Mouse (Mus musculus) forebrain, embryonic 13.5 days (tissue): ENCODE results near the gene Nos1ap. TPM values are rescaled to one million over a fixed set of nuclear protein-coding genes. Genes with fewer than 3 reads are reported as not detected.

Experiments used
- ATAC-seq: fragments of 200-750 bp; cut with Nextera tagmentation; 2 replicates; pipeline ENCODE4 v1.8.0; 2017
- H3K27ac ChIP-seq: fragments of 300-500 bp; sonication (generic); 2 replicates; pipeline ENCODE4 v1.5.1; 2015; ENCODE audit warnings: inconsistent platforms, mild to moderate bottlenecking, moderate library complexity
- H3K27me3 ChIP-seq: fragments of 300-500 bp; sonication (generic); 2 replicates; pipeline ENCODE4 v1.6.1; 2015; ENCODE audit warnings: mild to moderate bottlenecking, inconsistent platforms
- H3K36me3 ChIP-seq: fragments of 300-500 bp; sonication (generic); 2 replicates; pipeline ENCODE4 v1.6.1; 2015; ENCODE audit warnings: mild to moderate bottlenecking, inconsistent platforms; ENCODE audit not compliant: poor library complexity, severe bottlenecking
- H3K4me1 ChIP-seq: fragments of 300-500 bp; sonication (generic); 2 replicates; pipeline ENCODE4 v1.6.1; 2015; ENCODE audit warnings: inconsistent platforms
- H3K4me2 ChIP-seq: fragments of 300-500 bp; sonication (generic); 2 replicates; pipeline ENCODE4 v1.6.1; 2015; ENCODE audit warnings: inconsistent platforms, mild to moderate bottlenecking, moderate library complexity
- H3K4me3 ChIP-seq: fragments of 300-500 bp; sonication (generic); 2 replicates; pipeline ENCODE4 v1.5.1; 2015; ENCODE audit warnings: mild to moderate bottlenecking, inconsistent platforms
- H3K9ac ChIP-seq: fragments of 300-500 bp; sonication (generic); 2 replicates; pipeline ENCODE4 v1.6.1; 2015; ENCODE audit warnings: mild to moderate bottlenecking, inconsistent platforms
- H3K9me3 ChIP-seq: fragments of 300-500 bp; sonication (generic); replicated peaks from 2 replicates; pipeline ENCODE4 v1.6.1; 2016; ENCODE audit warnings: inconsistent platforms
- WGBS: fragments of 180-500 bp; shearing (Covaris S2); methylation state at CpG from one replicate; pipeline ENCODE4 v1.1.7; 2015; 5-methylcytosine and 5-hydroxymethylcytosine counted together
- polyA plus RNA-seq: library from polyadenylated mRNA; unstranded; fragments of >200 nt; fragmentation: Nextera tagmentation; extraction: Ambion mirVana; gene quantifications from 2 replicates; pipeline ENCODE4 v1.2.1, GENCODE M21; 2015

Gene Nos1ap
- polyA plus RNA-seq, 1 experiment from 2014 or later, result 21.0 TPM

DNA sequence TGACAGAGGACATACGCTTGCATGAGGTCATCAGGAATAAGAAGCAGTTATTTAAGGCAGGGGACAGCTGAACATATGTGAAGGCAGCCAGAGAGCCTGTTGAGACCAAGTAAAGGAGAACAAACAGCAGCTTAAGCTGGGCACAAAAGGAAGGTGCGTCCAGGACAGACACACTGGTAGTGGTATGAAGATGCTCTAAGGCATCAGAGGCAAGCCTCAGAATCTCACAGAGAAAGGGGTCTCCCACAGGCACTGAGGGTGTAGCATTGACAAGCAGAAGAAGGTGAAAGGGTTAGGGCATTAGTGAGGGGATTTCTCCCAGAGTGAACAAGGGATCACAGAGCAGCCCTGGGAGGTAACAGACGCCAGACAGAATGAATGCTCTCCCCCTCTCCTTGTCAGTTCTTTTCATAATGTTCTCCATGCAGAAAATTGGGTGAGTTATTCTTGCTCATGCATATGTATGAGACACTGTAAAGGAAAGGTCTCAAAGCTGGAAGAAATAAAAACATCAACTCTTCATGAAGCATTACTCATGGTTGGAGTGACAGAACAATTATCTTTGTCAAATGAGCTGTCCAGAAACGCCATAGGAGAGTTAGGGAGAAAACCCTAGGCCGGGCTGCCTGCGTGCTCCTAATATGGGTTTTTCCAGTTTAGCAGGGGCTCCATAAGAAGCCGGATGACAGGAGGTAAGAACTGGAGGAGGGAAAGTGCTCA, 222.5 kb downstream of the Nos1ap start:
- Histone ChIP-seq H3K36me3 (no peaks in the 10 kb centered on the region), H3K27ac (peak overlapping the region; percentile 86), H3K4me2 (no peak overlapping the region), H3K4me3 (no peak overlapping the region), H3K27me3 (no peaks in the 10 kb centered on the region), H3K4me1 (peaks cover 18% of the 10 kb centered on the region), H3K9me3 (no peaks in the 10 kb centered on the region), H3K9ac (no peak overlapping the region)
- ATAC-seq, result peak; percentile 92
- 11% methylated on average over 7 of the region's 7 CpGs for WGBS

DNA sequence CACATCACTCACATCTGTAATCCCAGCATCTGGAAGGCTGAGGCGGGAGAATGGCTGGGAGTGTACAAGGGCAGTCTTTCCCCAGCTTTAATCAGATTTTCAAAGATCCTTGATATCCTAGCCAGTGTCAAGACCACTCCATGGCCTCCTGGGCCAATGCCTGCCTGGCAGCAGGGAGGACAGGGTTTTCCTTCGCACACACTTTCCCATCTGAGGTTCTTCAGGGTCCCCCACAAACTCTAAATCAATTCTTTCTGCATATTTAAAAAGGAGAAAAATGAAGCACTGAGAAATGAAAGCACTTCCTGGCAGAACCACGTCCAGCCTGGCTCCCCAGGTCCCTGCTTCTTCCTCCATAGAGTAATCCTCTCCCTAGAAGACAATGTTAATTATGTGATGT, 225.9 kb downstream of the Nos1ap start:
- 65% methylated on average over 3 of the region's 3 CpGs for WGBS
- no peak for ATAC-seq
- H3K36me3 ChIP-seq, result no peaks in the 10 kb centered on the region
- no peak overlapping the region for H3K9ac ChIP-seq
- H3K27ac ChIP-seq, result no peak overlapping the region
- no peaks in the 10 kb centered on the region for H3K9me3 ChIP-seq
- no peaks in the 10 kb centered on the region for H3K27me3 ChIP-seq
- no peak overlapping the region for H3K4me2 ChIP-seq
- peaks cover 23% of the 10 kb centered on the region for H3K4me1 ChIP-seq
- no peak overlapping the region for H3K4me3 ChIP-seq

DNA sequence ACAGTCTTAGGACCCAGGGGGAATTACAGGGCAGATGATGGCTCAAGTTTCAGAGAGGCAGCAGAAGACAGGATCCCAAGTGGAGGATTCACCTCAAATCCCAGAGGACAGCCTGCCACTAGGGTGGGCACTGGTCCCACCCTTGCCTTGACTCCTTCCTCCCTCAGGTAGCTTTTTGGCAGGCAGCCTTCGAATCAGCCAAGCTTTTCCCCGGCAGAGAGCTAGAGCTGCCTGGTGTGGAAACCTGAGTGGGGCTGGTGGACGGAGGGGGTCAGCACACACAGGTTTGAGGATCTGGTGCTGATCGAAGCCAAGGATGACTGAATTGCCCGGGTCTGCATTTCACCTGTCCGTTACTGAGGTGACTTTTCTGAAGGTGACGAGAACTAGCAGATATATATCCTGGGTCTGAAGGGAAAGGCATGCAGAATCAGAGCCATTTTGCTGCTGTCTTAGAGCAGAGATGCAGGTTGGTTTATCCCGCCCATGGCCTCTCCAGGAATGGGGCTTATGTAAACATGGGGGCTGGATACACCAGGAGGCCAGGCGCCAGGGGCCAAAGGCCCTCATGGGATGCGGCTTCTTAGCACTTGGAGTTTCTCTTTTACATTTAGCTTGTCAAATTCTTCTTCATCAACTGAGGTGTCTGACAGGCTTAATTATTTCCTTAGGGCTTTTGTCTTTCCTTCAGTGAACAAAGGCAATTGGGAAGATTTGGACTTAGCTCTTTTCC, 229.3 kb downstream of the Nos1ap start:
- H3K9me3 ChIP-seq, result no peaks in the 10 kb centered on the region
- H3K9ac ChIP-seq, result no peak overlapping the region
- H3K4me1 ChIP-seq, result peaks cover 6% of the 10 kb centered on the region
- H3K27me3 ChIP-seq, result no peaks in the 10 kb centered on the region
- 78% methylated on average over 10 of the region's 10 CpGs for WGBS
- H3K4me3 ChIP-seq, result no peak overlapping the region
- H3K4me2 ChIP-seq, result no peak overlapping the region
- H3K27ac ChIP-seq, result no peak overlapping the region
- no peak for ATAC-seq
- H3K36me3 ChIP-seq, result no peaks in the 10 kb centered on the region

DNA sequence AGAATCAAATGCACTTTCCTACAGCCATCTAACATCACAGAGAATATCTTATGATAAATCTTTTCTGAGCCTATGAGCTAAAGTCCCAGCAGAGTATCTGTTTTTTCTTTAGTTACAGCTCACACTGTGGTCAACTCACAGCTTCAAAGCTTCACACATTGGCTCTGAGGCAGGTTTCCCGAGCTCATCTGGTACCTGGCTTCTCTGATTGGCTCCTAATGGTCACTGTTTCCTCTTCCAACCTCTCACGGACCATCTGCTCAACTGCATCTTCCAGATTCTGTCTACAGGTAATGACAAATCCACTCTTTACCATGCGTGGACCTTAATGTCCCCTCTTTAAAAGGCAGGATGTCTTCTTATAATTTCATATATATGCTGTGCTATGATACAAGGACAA, 236.3 kb downstream of the Nos1ap start:
- no peaks in the 10 kb centered on the region for H3K4me1 ChIP-seq
- ATAC-seq, result no peak
- no peak overlapping the region for H3K4me3 ChIP-seq
- H3K27me3 ChIP-seq, result no peaks in the 10 kb centered on the region
- no peak overlapping the region for H3K27ac ChIP-seq
- H3K9ac ChIP-seq, result no peak overlapping the region
- no peaks in the 10 kb centered on the region for H3K9me3 ChIP-seq
- 74% methylated on average over 3 of the region's 3 CpGs for WGBS
- H3K36me3 ChIP-seq, result no peaks in the 10 kb centered on the region
- H3K4me2 ChIP-seq, result no peak overlapping the region

DNA sequence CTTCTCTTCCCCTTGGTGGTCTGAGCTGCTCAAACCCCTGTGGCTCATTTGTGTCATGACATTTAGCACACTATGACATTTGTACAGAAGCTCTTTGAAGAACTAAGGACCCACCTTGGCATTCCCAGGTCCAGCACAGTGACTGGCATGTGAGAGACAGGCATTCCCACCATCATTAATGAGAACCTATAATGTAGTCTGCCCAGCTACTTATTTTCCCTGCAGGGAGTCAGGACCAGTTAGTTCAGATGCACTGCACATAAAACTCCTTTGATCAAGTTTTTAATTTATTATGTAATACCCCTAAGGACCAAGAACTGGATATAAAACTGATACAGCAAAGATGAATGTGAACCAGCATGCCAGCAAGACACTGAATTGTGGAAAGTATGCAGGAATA, 238.6 kb downstream of the Nos1ap start:
- no peak for ATAC-seq
- no peak overlapping the region for H3K9ac ChIP-seq
- H3K9me3 ChIP-seq, result no peaks in the 10 kb centered on the region
- H3K36me3 ChIP-seq, result no peaks in the 10 kb centered on the region; the same call in 1 of the 2 replicates
- H3K4me2 ChIP-seq, result no peak overlapping the region
- H3K27me3 ChIP-seq, result no peaks in the 10 kb centered on the region
- no peak overlapping the region for H3K4me3 ChIP-seq
- H3K27ac ChIP-seq, result no peak overlapping the region
- H3K4me1 ChIP-seq, result no peaks in the 10 kb centered on the region

DNA sequence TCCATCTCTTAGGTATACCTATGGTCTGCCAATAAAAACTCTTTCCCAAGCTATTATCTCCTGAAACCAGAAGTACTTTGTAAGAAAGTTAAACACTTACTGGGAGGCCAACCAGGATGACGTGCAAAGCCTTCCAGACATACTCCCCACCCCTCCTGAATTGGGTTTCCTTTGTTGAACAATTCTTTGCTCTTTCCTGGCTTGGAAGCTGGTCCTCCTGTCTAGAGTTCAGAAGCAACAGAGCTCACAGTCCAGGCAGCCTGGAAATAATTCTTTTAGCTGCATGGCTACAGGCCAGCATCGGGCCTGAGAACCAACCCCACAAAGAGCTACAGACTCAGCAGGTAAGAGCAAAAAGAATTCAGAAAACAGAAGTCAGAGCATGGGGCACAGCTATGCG, 243.4 kb downstream of the Nos1ap start:
- WGBS, result 84% methylated on average over 3 of the region's 3 CpGs
- Histone ChIP-seq H3K36me3 (no peaks in the 10 kb centered on the region; the same call in 1 of the 2 replicates), H3K4me1 (no peaks in the 10 kb centered on the region), H3K9ac (no peak overlapping the region), H3K9me3 (no peaks in the 10 kb centered on the region), H3K4me2 (no peak overlapping the region), H3K27me3 (no peaks in the 10 kb centered on the region), H3K27ac (no peak overlapping the region), H3K4me3 (no peak overlapping the region)
- no peak for ATAC-seq

DNA sequence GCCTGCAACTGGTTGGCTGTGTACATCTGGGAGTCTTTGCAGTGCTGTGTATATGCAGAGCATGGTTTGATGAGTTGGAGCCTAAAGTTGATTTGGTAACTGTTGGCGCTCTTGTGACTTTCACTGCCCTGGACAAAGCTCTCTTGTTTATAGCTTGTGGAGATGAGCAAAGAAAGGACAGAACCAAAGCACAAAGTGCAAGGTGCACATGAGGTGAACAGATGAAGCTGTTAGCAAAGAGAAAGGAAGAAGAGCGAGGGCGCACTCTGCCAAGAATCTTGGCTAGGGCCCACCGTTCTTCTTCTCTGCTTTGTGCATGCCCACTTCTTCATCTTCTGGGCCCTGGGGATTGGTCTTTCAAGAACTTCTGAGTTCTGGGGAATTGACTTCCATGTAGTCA, 245.8 kb downstream of the Nos1ap start:
- H3K9me3 ChIP-seq, result no peaks in the 10 kb centered on the region
- H3K4me1 ChIP-seq, result no peaks in the 10 kb centered on the region
- H3K36me3 ChIP-seq, result no peaks in the 10 kb centered on the region; the same call in 1 of the 2 replicates
- H3K9ac ChIP-seq, result no peak overlapping the region
- 99% methylated on average over 4 of the region's 4 CpGs for WGBS
- H3K4me3 ChIP-seq, result no peak overlapping the region
- H3K4me2 ChIP-seq, result no peak overlapping the region
- no peaks in the 10 kb centered on the region for H3K27me3 ChIP-seq
- no peak overlapping the region for H3K27ac ChIP-seq
- ATAC-seq, result no peak

DNA sequence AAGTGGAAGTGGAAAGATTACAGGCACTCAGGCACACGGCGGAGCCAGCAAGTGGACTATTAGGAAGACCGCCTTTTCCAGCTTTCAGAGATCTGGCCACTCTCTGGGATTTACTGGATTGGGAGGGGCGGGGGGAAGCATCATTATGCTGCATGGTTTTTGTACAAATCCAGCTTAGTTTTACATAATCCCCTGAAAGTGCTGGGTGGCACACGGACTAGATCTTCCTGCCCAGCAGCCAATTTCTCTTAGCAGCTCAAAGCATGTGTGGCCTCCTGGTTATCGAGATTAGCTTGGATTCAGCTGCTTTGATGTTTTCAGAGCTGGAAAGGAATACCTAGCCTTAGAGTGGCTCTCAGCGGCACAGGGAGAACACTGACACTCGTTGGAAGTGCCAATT, 246.6 kb downstream of the Nos1ap start:
- 49% methylated on average over 8 of the region's 8 CpGs for WGBS
- Histone ChIP-seq H3K4me1 (no peaks in the 10 kb centered on the region), H3K27ac (no peak overlapping the region)

DNA sequence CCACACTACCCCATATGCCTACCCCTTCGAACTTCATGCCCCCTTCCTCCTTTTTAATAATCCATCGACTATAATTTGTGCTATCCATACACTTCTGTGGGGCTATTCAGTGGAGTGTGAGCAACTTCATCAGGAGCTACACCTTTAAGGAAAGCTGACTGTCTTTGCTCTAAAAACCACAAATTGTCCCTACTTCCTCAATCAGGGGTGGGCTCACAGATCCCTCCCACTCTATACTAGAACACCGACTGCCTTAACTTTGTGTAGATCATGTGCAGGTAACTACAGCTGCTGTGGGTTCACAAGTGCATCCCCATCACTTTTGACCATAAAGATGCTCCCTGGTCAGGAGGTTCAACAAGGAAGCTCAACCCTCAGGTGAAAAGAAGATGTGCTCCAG, 249.7 kb downstream of the Nos1ap start:
- Histone ChIP-seq H3K4me3 (no peak overlapping the region), H3K4me2 (no peak overlapping the region), H3K36me3 (no peaks in the 10 kb centered on the region), H3K27me3 (no peaks in the 10 kb centered on the region), H3K9ac (no peak overlapping the region), H3K4me1 (no peaks in the 10 kb centered on the region), H3K9me3 (no peaks in the 10 kb centered on the region), H3K27ac (no peak overlapping the region)
- no peak for ATAC-seq
- 92% methylated on average over 3 of the region's 3 CpGs for WGBS

More for the DNA sequence above, 246.6 kb downstream of the Nos1ap start:
- no peaks in the 10 kb centered on the region for H3K27me3 ChIP-seq
- H3K4me3 ChIP-seq, result no peak overlapping the region
- H3K9me3 ChIP-seq, result no peaks in the 10 kb centered on the region
- no peak overlapping the region for H3K4me2 ChIP-seq
- ATAC-seq, result no peak
- H3K9ac ChIP-seq, result no peak overlapping the region
- no peaks in the 10 kb centered on the region; the same call in 1 of the 2 replicates for H3K36me3 ChIP-seq

DNA sequence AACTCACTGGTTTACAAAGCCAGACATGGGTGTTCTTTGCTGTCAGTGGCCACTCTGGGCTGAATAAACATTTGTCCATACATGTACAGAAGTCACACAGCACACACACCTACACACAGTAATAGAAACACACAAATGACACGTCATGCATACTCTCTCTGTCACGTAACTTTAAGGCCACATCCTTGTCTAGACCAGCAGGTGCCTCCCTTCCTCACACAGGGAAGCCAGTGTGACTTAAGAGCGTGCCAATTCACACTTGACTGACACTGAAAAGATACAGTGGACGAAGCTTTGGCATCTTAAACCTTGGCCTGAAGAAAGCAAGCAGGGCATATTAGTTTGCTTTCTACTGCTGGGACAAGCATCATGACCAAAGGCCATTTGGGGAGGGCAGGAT, 256.9 kb downstream of the Nos1ap start:
- Histone ChIP-seq H3K4me3 (no peak overlapping the region), H3K9ac (no peak overlapping the region), H3K27ac (no peak overlapping the region), H3K9me3 (no peaks in the 10 kb centered on the region), H3K27me3 (no peaks in the 10 kb centered on the region), H3K4me1 (no peaks in the 10 kb centered on the region), H3K36me3 (peaks cover 7% of the 10 kb centered on the region), H3K4me2 (no peak overlapping the region)
- WGBS, result 72% methylated on average over 4 of the region's 4 CpGs
- ATAC-seq, result no peak

DNA sequence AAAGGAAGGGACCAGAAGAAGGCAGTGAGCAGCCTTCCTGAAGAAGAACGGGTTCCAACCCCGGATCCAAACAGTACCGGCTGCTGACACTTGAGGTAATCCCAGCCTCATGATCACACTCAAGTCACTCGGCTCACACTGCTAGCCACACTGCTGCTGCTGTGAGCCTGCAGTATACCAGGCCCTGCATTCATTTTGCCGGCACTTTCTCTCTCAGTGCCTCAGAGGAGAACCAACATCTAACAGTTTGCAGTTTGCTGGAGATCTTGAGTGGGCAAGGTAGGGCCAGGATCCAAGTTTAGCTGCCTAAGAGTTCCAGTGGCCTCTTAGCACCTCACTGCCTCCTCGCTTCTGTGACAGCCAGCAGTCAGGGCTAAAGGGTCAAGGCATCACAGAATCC, 257.7 kb downstream of the Nos1ap start:
- Histone ChIP-seq H3K4me1 (no peaks in the 10 kb centered on the region), H3K27ac (no peak overlapping the region), H3K36me3 (peaks cover 13% of the 10 kb centered on the region), H3K4me3 (no peak overlapping the region), H3K9ac (no peak overlapping the region), H3K27me3 (no peaks in the 10 kb centered on the region), H3K4me2 (no peak overlapping the region), H3K9me3 (no peaks in the 10 kb centered on the region)
- WGBS, result 75% methylated on average over 6 of the region's 6 CpGs
- ATAC-seq, result no peak

DNA sequence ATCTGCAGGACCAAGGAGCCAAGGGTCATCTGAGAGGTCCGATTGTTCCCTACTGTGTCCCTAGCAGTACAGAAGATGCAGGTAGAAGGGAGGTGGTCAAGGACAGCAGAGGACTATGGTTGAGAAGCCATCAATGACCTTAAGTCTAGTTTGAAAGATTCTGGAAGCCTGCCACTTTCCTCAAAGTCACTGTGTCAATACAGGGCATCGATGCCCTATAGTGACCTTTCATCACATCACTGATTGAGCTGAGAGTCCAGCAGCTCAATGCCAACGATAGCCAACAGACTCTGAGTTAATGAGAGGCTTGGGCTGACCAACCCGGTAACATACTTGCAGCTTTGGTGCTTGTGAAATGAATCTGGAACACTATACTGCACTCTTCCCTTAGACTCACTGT, 264.4 kb downstream of the Nos1ap start:
- Histone ChIP-seq H3K9ac (no peak overlapping the region), H3K4me1 (no peaks in the 10 kb centered on the region), H3K36me3 (peaks cover 21% of the 10 kb centered on the region), H3K4me3 (no peak overlapping the region), H3K4me2 (no peak overlapping the region), H3K9me3 (no peaks in the 10 kb centered on the region), H3K27ac (no peak overlapping the region), H3K27me3 (no peaks in the 10 kb centered on the region)
- ATAC-seq, result no peak
- 91% methylated on average over 4 of the region's 4 CpGs for WGBS
